Mouse (Mus musculus) right cerebral cortex, postnatal 4 days (tissue): ENCODE data around the gene Tnik.

ENCODE experiments used
- DNase-seq: peaks from one replicate; pipeline ENCODE4 v3.0.0-alpha.2; 2022

Gene Tnik

GRCm38 (mm10) chr3:28551756-28552155 lies 288.7 kb downstream of the Tnik start:
- DNase-seq: no peak

GRCm38 (mm10) chr3:28554934-28555333 lies 291.9 kb downstream of the Tnik start:
- DNase-seq: no peak

- no peak for DNase-seq
These were observed 293.0 kb downstream of the Tnik start for GRCm38 (mm10) chr3:28555795-28556570.

- peak; percentile 52 for DNase-seq
These were observed 295.4 kb downstream of the Tnik start for GRCm38 (mm10) chr3:28558328-28558871.

GRCm38 (mm10) chr3:28561408-28561807 lies 298.4 kb downstream of the Tnik start:
- no peak for DNase-seq

- no peak for DNase-seq
These were observed 299.8 kb downstream of the Tnik start for GRCm38 (mm10) chr3:28562612-28563332.

GRCm38 (mm10) chr3:28564370-28565357 lies 301.6 kb downstream of the Tnik start:
- peak; percentile 27 for DNase-seq

- peak; percentile 52 for DNase-seq
These were observed 314.3 kb downstream of the Tnik start for GRCm38 (mm10) chr3:28577301-28577700.

- no peak for DNase-seq
These were observed 316.1 kb downstream of the Tnik start for GRCm38 (mm10) chr3:28578950-28579615.

- no peak for DNase-seq
These were observed 322.9 kb downstream of the Tnik start for GRCm38 (mm10) chr3:28585750-28586465.

- DNase-seq: no peak
These were observed 324.8 kb downstream of the Tnik start for GRCm38 (mm10) chr3:28587808-28588207.

- no peak for DNase-seq
These were observed 328.3 kb downstream of the Tnik start for GRCm38 (mm10) chr3:28591345-28591744.

GRCm38 (mm10) chr3:28593922-28594321 lies 330.9 kb downstream of the Tnik start:
- no peak for DNase-seq

- DNase-seq: no peak
These were observed 336.5 kb downstream of the Tnik start for GRCm38 (mm10) chr3:28599476-28599875.

GRCm38 (mm10) chr3:28606741-28607140 lies 343.7 kb downstream of the Tnik start:
- no peak for DNase-seq

- no peak for DNase-seq
These were observed 349.3 kb downstream of the Tnik start for GRCm38 (mm10) chr3:28612330-28612729.

- no peak for DNase-seq
These were observed 353.4 kb downstream of the Tnik start for GRCm38 (mm10) chr3:28616386-28616785.

GRCm38 (mm10) chr3:28617008-28617627 lies 354.1 kb downstream of the Tnik start:
- DNase-seq: no peak

- no peak for DNase-seq
These were observed 358.8 kb downstream of the Tnik start for GRCm38 (mm10) chr3:28621792-28622191.

- no peak for DNase-seq
These were observed 363.8 kb downstream of the Tnik start for GRCm38 (mm10) chr3:28626816-28627215.

GRCm38 (mm10) chr3:28636778-28637177 lies 373.8 kb downstream of the Tnik start:
- DNase-seq: no peak
